Mouse (Mus musculus): ENCODE measurements around the gene Calcoco2. TPM values are rescaled to one million over a fixed set of nuclear protein-coding genes. Genes with fewer than 3 reads are reported as not detected.

The Calcoco2 gene
- total RNA-seq, 2 experiments from 2014 or later = not detected

Other genes starting within 250 kb of the Calcoco2 start
- not detected for gene B4galnt2, start 197.1 kb downstream of the Calcoco2 start, total RNA-seq (2021)
- gene Igf2bp1, start 106.0 kb downstream of the Calcoco2 start, total RNA-seq (2021) = under 1 TPM; 0.46 to 0.76 TPM
- not detected for gene Gip, start 87.4 kb downstream of the Calcoco2 start, total RNA-seq (2021)
- gene Snf8, start 77.1 kb downstream of the Calcoco2 start, total RNA-seq (2021) = 10 to 100 TPM; 45.8 to 51.2 TPM
- gene Ube2z, start 46.6 kb downstream of the Calcoco2 start, total RNA-seq (2021) = 10 to 100 TPM; 31.9 to 36.8 TPM
- gene Atp5g1, start 36.3 kb downstream of the Calcoco2 start, total RNA-seq (2021) = 1,000 to 10,000 TPM; 3,151 to 3,310 TPM
- under 1 TPM in 1 of 2 experiments, not detected in 1; 0.07 TPM for gene Ttll6, start 21.8 kb upstream of the Calcoco2 start, total RNA-seq (2021)
- gene Hoxb13, start 82.4 kb upstream of the Calcoco2 start, total RNA-seq (2021) = not detected
- not detected for gene Hoxb9, start 159.5 kb upstream of the Calcoco2 start, total RNA-seq (2021)
- gene Hoxb8, start 169.9 kb upstream of the Calcoco2 start, total RNA-seq (2021) = not detected
- gene Hoxb7, start 174.7 kb upstream of the Calcoco2 start, total RNA-seq (2021) = not detected
- gene Hoxb6, start 180.5 kb upstream of the Calcoco2 start, total RNA-seq (2021) = not detected
- under 1 TPM; 0.19 to 0.22 TPM for gene Hoxb5, start 191.4 kb upstream of the Calcoco2 start, total RNA-seq (2021)
- 1 to 10 TPM; 1.0 to 1.3 TPM for gene Hoxb4, start 206.3 kb upstream of the Calcoco2 start, total RNA-seq (2021)
- gene Hoxb3, start 211.4 kb upstream of the Calcoco2 start, total RNA-seq (2021) = under 1 TPM; 0.76 to 0.79 TPM
- 1 to 10 TPM in 1 of 2 experiments, under 1 TPM in 1; 0.78 to 1.3 TPM for gene Hoxb2, start 238.6 kb upstream of the Calcoco2 start, total RNA-seq (2021)

Data from heart, postnatal 14 days (tissue).